Mouse (Mus musculus): ENCODE data around the gene Efemp2.

- TF ChIP-seq GATA1 (IDR thresholded peaks at IDR 0.05; ENCODE audit: low read length) (no peak), TAL1 (IDR thresholded peaks at IDR 0.05; ENCODE audit: low read length) (no peak)
These were observed 1.4 kb downstream of the Efemp2 start for GRCm38 (mm10) chr19:5475069-5475714.

Data from erythroblast, embryonic 14.5 days (primary cell).